Mouse (Mus musculus): Measurements from ENCODE around the gene Tcea2.

DNA sequence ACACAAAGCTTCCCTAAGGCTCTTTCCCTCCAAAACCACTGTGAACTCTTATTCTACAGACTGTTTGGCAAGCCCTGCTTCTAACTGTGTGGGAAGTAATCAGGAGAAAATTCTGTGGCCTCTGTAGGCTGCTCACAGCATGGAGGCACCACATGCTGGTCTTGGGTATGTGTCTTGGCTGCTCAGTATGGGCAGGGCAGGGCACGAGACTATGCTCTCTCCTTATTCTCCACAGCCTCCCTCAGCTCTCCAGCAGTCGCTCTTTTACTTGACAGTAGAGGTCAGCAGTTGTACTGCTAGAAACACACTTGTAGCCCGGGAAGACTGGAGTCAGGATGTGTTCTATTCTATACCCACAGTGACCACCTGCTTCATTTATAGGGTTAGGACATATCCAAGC lies 40.0 kb downstream of the Tcea2 start:
- TF ChIP-seq CTCF (IDR thresholded peaks at IDR 0.05; ENCODE audit: borderline replicate concordance, insufficient read depth, low read depth, low read length) (peak; percentile 40; the same call in 1 of the 2 replicates), POLR2A (IDR thresholded peaks at IDR 0.05; ENCODE audit: borderline replicate concordance, insufficient read depth, low read length) (no peak)
